Mouse (Mus musculus) limb, embryonic 13.5 days (tissue): ENCODE measurements at regions not wholly inside any gene's neighbourhood (a gene's known extent, or its start where the extent isn't known, plus 50 kb on each side); places are given as distances from the start of the nearest gene placed in this dataset.

Experiments
- ATAC-seq: fragments of 200-750 bp; cut with Nextera tagmentation; 2 replicates; pipeline ENCODE4 v1.8.0; 2017; ENCODE audit warnings: low read depth, moderate number of reproducible peaks, moderate TSS enrichment; ENCODE audit not compliant: low FRiP score
- H3K27ac ChIP-seq: fragments of 300-500 bp; sonication (generic); 2 replicates; pipeline ENCODE4 v1.5.1; 2015; ENCODE audit warnings: inconsistent platforms, mild to moderate bottlenecking, moderate library complexity
- H3K27me3 ChIP-seq: fragments of 300-500 bp; sonication (generic); 2 replicates; pipeline ENCODE4 v1.6.1; 2015; ENCODE audit warnings: mild to moderate bottlenecking, inconsistent platforms
- H3K36me3 ChIP-seq: fragments of 300-500 bp; sonication (generic); 2 replicates; pipeline ENCODE4 v1.6.1; 2015; ENCODE audit warnings: inconsistent platforms, mild to moderate bottlenecking, moderate library complexity
- H3K4me1 ChIP-seq: fragments of 300-500 bp; sonication (generic); 2 replicates; pipeline ENCODE4 v1.6.1; 2015; ENCODE audit warnings: inconsistent platforms
- H3K4me2 ChIP-seq: fragments of 300-500 bp; sonication (generic); replicated peaks from 2 replicates; pipeline ENCODE4 v1.6.1; 2015; ENCODE audit warnings: inconsistent platforms, mild to moderate bottlenecking, moderate library complexity
- H3K4me3 ChIP-seq: fragments of 300-500 bp; sonication (generic); 2 replicates; pipeline ENCODE4 v1.5.1; 2015; ENCODE audit warnings: moderate library complexity, mild to moderate bottlenecking, inconsistent platforms
- H3K9ac ChIP-seq: fragments of 300-500 bp; sonication (generic); 2 replicates; pipeline ENCODE4 v1.6.1; 2015; ENCODE audit warnings: mild to moderate bottlenecking, inconsistent platforms
- H3K9me3 ChIP-seq: fragments of 300-500 bp; sonication (generic); 2 replicates; pipeline ENCODE4 v1.6.1; 2016; ENCODE audit warnings: inconsistent platforms
- WGBS: fragments of 180-500 bp; shearing (Covaris S2); methylation state at CpG from one replicate; pipeline ENCODE4 v1.1.7; 2015; 5-methylcytosine and 5-hydroxymethylcytosine counted together

GRCm38 (mm10) chr11:56280216-56280615, 239.4 kb upstream of the Nmur2 start:
- WGBS = 59% methylated on average over 2 of the region's 2 CpGs
- Histone ChIP-seq H3K4me3 (no peak overlapping the region), H3K36me3 (no peaks in the 10 kb centered on the region), H3K4me2 (no peak overlapping the region), H3K27ac (no peak overlapping the region), H3K4me1 (no peaks in the 10 kb centered on the region), H3K27me3 (no peaks in the 10 kb centered on the region), H3K9ac (no peak overlapping the region), H3K9me3 (no peaks in the 10 kb centered on the region)
- ATAC-seq = no peak

GRCm38 (mm10) chr11:56269915-56270493, 229.2 kb upstream of the Nmur2 start:
- H3K27ac ChIP-seq = no peak overlapping the region
- no peaks in the 10 kb centered on the region for H3K36me3 ChIP-seq
- no peaks in the 10 kb centered on the region for H3K9me3 ChIP-seq
- no peaks in the 10 kb centered on the region for H3K4me1 ChIP-seq
- no peak overlapping the region for H3K9ac ChIP-seq
- H3K4me2 ChIP-seq = no peak overlapping the region
- WGBS = 14% methylated on average over 3 of the region's 3 CpGs
- no peak overlapping the region for H3K4me3 ChIP-seq
- no peak for ATAC-seq
- no peaks in the 10 kb centered on the region for H3K27me3 ChIP-seq

DNA sequence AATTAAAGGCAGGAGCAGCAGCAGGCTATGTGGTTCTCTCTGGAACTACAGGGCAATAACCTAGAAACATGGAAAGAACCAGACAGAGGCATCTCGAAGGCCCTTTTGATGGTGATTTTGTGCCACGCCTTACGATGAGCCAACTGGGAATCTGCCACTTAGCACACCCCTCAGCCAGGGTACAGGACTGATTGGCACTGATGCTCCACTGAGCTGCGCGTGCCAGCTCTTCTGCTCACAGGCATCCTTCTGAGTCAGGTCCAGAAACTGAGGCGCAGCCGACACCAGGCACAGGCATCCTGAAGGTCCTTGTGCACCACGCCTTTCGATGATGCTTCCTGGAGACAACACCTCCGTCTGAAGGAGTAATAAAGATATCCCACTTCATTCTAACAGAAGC, 221.9 kb upstream of the Nmur2 start:
- WGBS = 89% methylated on average over 10 of the region's 10 CpGs
- no peak overlapping the region for H3K27ac ChIP-seq
- no peak overlapping the region for H3K4me2 ChIP-seq
- no peak overlapping the region for H3K4me3 ChIP-seq
- no peaks in the 10 kb centered on the region for H3K9me3 ChIP-seq
- no peak for ATAC-seq
- H3K36me3 ChIP-seq = no peaks in the 10 kb centered on the region
- H3K9ac ChIP-seq = no peak overlapping the region
- no peaks in the 10 kb centered on the region for H3K27me3 ChIP-seq
- H3K4me1 ChIP-seq = no peaks in the 10 kb centered on the region

- no peaks in the 10 kb centered on the region for H3K27me3 ChIP-seq
- H3K9ac ChIP-seq = no peak overlapping the region
- no peak overlapping the region for H3K4me2 ChIP-seq
- no peaks in the 10 kb centered on the region for H3K36me3 ChIP-seq
- ATAC-seq = no peak
- WGBS = 79% methylated on average over 2 of the region's 2 CpGs
- H3K4me1 ChIP-seq = no peaks in the 10 kb centered on the region
- no peak overlapping the region for H3K27ac ChIP-seq
- no peak overlapping the region for H3K4me3 ChIP-seq
- no peaks in the 10 kb centered on the region for H3K9me3 ChIP-seq
Measured at GRCm38 (mm10) chr11:56256356-56256755, 215.5 kb upstream of the Nmur2 start.

DNA sequence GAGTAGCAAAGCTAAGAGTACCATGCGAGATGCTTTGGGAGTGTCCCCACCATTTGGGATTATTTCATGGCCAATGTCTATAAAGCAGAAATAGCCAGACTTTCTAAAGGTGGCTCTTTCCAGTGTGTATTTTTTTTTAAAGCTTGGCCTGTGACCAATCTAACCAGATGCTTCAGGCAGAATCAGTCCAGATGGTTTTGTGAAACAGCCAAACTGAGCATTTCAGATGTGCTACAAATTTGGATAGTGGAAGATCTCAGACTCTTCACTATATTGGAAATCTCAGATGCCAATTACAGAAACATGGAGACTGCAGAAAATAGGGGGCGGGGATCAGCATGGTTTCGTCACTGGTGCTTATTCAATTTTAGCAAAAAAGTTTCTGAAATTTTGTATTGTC, 213.6 kb upstream of the Nmur2 start:
- H3K27me3 ChIP-seq = no peaks in the 10 kb centered on the region
- H3K9me3 ChIP-seq = no peaks in the 10 kb centered on the region
- no peaks in the 10 kb centered on the region for H3K4me1 ChIP-seq
- no peaks in the 10 kb centered on the region for H3K36me3 ChIP-seq
- no peak overlapping the region for H3K27ac ChIP-seq
- ATAC-seq = no peak
- no peak overlapping the region for H3K4me2 ChIP-seq
- H3K9ac ChIP-seq = no peak overlapping the region
- 87% methylated on average over 3 of the region's 3 CpGs for WGBS
- no peak overlapping the region for H3K4me3 ChIP-seq

- Histone ChIP-seq H3K27me3 (0 out of 2 replicates have a peak, but pooled peaks cover 6% of the 10 kb centered on the region), H3K36me3 (no peaks in the 10 kb centered on the region), H3K4me2 (no peak overlapping the region), H3K4me3 (no peak overlapping the region), H3K9me3 (no peaks in the 10 kb centered on the region), H3K27ac (no peak overlapping the region), H3K4me1 (no peaks in the 10 kb centered on the region), H3K9ac (no peak overlapping the region)
- no peak for ATAC-seq
- WGBS = 43% methylated on average over 4 of the region's 4 CpGs
Measured at GRCm38 (mm10) chr11:56247333-56247823, 206.6 kb upstream of the Nmur2 start.

GRCm38 (mm10) chr11:56246549-56247332, 205.9 kb upstream of the Nmur2 start:
- no peaks in the 10 kb centered on the region for H3K9me3 ChIP-seq
- ATAC-seq = no peak
- H3K9ac ChIP-seq = no peak overlapping the region
- H3K27ac ChIP-seq = no peak overlapping the region
- 62% methylated on average over 5 of the region's 5 CpGs for WGBS
- no peak overlapping the region for H3K4me3 ChIP-seq
- H3K27me3 ChIP-seq = 0 out of 2 replicates have a peak, but pooled peaks cover 6% of the 10 kb centered on the region
- no peaks in the 10 kb centered on the region for H3K4me1 ChIP-seq
- H3K36me3 ChIP-seq = no peaks in the 10 kb centered on the region
- no peak overlapping the region for H3K4me2 ChIP-seq

DNA sequence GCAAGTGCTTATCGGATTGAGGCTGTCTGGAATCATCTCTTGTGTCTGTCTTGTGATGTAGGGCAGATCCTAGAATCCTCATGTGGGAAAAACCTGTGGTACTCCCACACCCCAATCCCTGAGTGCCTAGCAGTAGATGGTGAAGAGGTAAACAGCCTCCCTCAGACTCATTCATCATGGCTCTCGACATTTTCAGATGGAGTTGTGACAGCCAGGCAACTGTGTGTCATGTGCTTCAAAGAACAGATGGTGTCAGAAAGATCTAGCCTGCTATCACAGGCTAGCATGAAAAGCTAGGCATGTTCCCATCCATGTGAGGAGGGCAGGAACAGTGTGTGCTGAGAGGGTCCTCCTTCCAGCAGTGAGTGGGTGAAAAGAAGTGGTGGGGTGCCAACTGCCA, 204.1 kb upstream of the Nmur2 start:
- H3K9me3 ChIP-seq = no peaks in the 10 kb centered on the region
- no peak overlapping the region for H3K4me3 ChIP-seq
- no peaks in the 10 kb centered on the region for H3K36me3 ChIP-seq
- H3K4me1 ChIP-seq = no peaks in the 10 kb centered on the region
- H3K4me2 ChIP-seq = no peak overlapping the region
- H3K27ac ChIP-seq = no peak overlapping the region
- ATAC-seq = no peak
- H3K9ac ChIP-seq = no peak overlapping the region
- 65% methylated on average over 2 of the region's 2 CpGs for WGBS
- 0 out of 2 replicates have a peak, but pooled peaks cover 6% of the 10 kb centered on the region for H3K27me3 ChIP-seq

GRCm38 (mm10) chr11:56243447-56243846, 202.6 kb upstream of the Nmur2 start:
- H3K4me1 ChIP-seq = no peaks in the 10 kb centered on the region
- H3K27ac ChIP-seq = no peak overlapping the region
- 0 out of 2 replicates have a peak, but pooled peaks cover 13% of the 10 kb centered on the region for H3K27me3 ChIP-seq
- no peaks in the 10 kb centered on the region for H3K36me3 ChIP-seq
- no peaks in the 10 kb centered on the region for H3K9me3 ChIP-seq
- no peak overlapping the region for H3K9ac ChIP-seq
- no peak overlapping the region for H3K4me3 ChIP-seq
- ATAC-seq = no peak
- no peak overlapping the region for H3K4me2 ChIP-seq
- 75% methylated on average over 8 of the region's 8 CpGs for WGBS

DNA sequence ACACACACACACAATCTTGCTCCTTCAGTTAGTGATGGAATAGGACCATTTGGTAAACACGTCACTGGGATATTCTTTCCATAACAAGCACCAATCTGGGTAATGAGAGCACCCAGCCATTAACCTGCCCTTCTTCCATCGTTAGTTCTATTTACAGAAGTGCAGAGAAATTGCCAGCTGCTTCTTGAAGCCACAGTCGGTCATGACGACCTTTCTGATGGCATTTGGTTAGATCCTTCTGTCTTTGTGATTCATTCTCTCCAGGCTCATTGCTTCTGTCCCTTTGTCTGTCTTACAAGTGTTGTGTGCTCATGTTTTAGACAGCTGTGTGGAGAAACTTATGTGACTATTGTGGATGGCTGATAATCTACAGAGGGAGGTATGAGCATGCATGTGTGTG, 197.9 kb upstream of the Nmur2 start:
- H3K36me3 ChIP-seq = no peaks in the 10 kb centered on the region
- H3K9ac ChIP-seq = no peak overlapping the region
- no peak overlapping the region for H3K4me2 ChIP-seq
- H3K27ac ChIP-seq = no peak overlapping the region
- H3K4me3 ChIP-seq = no peak overlapping the region
- 50% methylated on average over 4 of the region's 4 CpGs for WGBS
- ATAC-seq = no peak
- no peaks in the 10 kb centered on the region for H3K9me3 ChIP-seq
- H3K4me1 ChIP-seq = no peaks in the 10 kb centered on the region
- 0 out of 2 replicates have a peak, but pooled peaks cover 22% of the 10 kb centered on the region for H3K27me3 ChIP-seq

GRCm38 (mm10) chr11:56224999-56225398, 184.2 kb upstream of the Nmur2 start:
- no peak overlapping the region for H3K4me2 ChIP-seq
- H3K9ac ChIP-seq = no peak overlapping the region
- H3K27me3 ChIP-seq = no peaks in the 10 kb centered on the region
- no peak overlapping the region for H3K27ac ChIP-seq
- no peak for ATAC-seq
- H3K36me3 ChIP-seq = no peaks in the 10 kb centered on the region
- H3K9me3 ChIP-seq = no peaks in the 10 kb centered on the region
- WGBS = 76% methylated on average over 2 of the region's 2 CpGs
- H3K4me1 ChIP-seq = no peaks in the 10 kb centered on the region
- H3K4me3 ChIP-seq = no peak overlapping the region

DNA sequence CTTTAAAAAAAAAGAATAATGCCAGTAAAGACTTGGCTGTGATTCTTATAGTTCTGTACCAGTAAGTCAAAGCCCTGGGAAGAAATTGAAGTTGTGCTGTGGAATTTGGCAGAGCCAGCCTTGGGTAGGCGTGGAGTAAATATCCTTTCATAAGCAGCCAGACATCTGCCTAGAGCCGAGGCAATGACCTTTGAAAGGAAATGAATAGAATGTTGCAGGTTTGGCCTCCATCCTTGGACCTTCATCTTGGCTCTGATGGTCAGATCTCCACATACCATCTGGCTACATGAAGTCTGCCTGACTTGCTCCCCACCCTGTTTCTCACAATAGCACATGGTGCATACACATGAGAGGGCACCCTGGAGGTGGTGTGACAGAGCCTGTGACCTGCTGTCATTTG, 174.9 kb upstream of the Nmur2 start:
- Histone ChIP-seq H3K4me2 (no peak overlapping the region), H3K4me3 (no peak overlapping the region), H3K9me3 (peaks cover 3% of the 10 kb centered on the region; the same call in 1 of the 2 replicates), H3K36me3 (no peaks in the 10 kb centered on the region), H3K27ac (no peak overlapping the region), H3K4me1 (no peaks in the 10 kb centered on the region), H3K27me3 (no peaks in the 10 kb centered on the region), H3K9ac (no peak overlapping the region)
- ATAC-seq = no peak
- WGBS = 76% methylated on average over 2 of the region's 2 CpGs
